Mouse (Mus musculus) MEL (cell line): Measurements from ENCODE around the gene Vti1a.

ENCODE experiments used
- CTCF ChIP-seq, 3 experiments: IDR thresholded peaks in 2 of 3; conservative IDR thresholded peaks in 1 of 3; 2 replicates each; pipeline ENCODE4 v1.5.1; 2011 to 2012; ENCODE audit warnings: low read length in 3 of 3, low read depth in 2 of 3, mild to moderate bottlenecking in 2 of 3, improper control_type of control experiment in 1 of 3, inconsistent platforms in 1 of 3, mixed read lengths in 1 of 3, moderate library complexity in 1 of 3; ENCODE audit not compliant: control insufficient read depth in 1 of 3, insufficient read depth in 1 of 3, poor library complexity in 1 of 3, severe bottlenecking in 1 of 3
- MAZ ChIP-seq: IDR thresholded peaks from 2 replicates; pipeline ENCODE4 v1.6.1; 2012; ENCODE audit warnings: low read depth, mild to moderate bottlenecking, inconsistent platforms, low read length, improper control_type of control experiment

GRCm38 (mm10) chr19:55461963-55462362, 145.9 kb downstream of the Vti1a start:
- TF ChIP-seq CTCF (IDR thresholded peaks at IDR 0.05 in 2 of 3, conservative IDR thresholded peaks at IDR 0.05 in 1 of 3; ENCODE audit: control insufficient read depth in 1 of 3, insufficient read depth in 1 of 3, low read depth in 2 of 3, low read length in 3 of 3, poor library complexity in 1 of 3, severe bottlenecking in 1 of 3) (no peak), MAZ (no peak)
